Mouse (Mus musculus) liver, postnatal 0 days (tissue): ENCODE measurements around the gene Ipcef1.

ENCODE experiments used
- CTCF ChIP-seq: sonication (generic); IDR thresholded peaks from 2 replicates; pipeline ENCODE4 v1.5.1; 2016; ENCODE audit warnings: antibody characterized with exemption, low read depth
- EP300 ChIP-seq: IDR thresholded peaks from 2 replicates; pipeline ENCODE4 v1.6.1; 2016; ENCODE audit warnings: antibody characterized with exemption, low read depth, mild to moderate bottlenecking

DNA sequence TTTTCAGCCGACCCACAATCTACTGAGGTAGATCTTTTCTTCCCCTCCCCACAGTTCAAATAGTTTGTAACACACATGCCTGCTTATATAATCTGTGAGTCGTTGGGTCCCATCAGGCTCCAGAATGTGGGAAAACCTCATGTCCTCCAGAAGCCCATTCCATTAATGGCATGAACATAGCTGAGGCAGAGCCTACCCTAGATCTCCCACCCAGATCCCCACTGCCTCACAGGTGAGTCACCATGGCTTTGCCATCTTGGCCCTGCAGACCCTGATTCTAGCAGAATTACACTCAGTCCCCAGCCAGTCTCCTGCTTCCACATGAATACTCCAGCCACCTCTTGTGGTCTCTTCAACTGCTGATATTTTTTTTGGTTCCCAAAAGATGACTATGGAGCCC, 23.4 kb upstream of the Ipcef1 start:
- TF ChIP-seq CTCF (no peak), EP300 (no peak)
